Mouse (Mus musculus): ENCODE data around the gene Tpst1.

The Tpst1 gene

GRCm38 (mm10) chr5:130089626-130090393 is 16.7 kb downstream of the Tpst1 start:
- DNase-seq, result no peak

- DNase-seq, result no peak
Measured at GRCm38 (mm10) chr5:130096754-130097153, 23.6 kb downstream of the Tpst1 start.

GRCm38 (mm10) chr5:130097837-130098236 is 24.7 kb downstream of the Tpst1 start:
- no peak for DNase-seq

GRCm38 (mm10) chr5:130101724-130102123 is 28.6 kb downstream of the Tpst1 start:
- no peak for DNase-seq

GRCm38 (mm10) chr5:130109348-130109747 is 36.2 kb downstream of the Tpst1 start:
- no peak for DNase-seq

- no peak for DNase-seq
Measured at GRCm38 (mm10) chr5:130110632-130111464, 37.7 kb downstream of the Tpst1 start.

- DNase-seq, result no peak
Measured at GRCm38 (mm10) chr5:130112653-130113052, 39.5 kb downstream of the Tpst1 start.

- no peak for DNase-seq
Measured at GRCm38 (mm10) chr5:130116116-130116515, 43.0 kb downstream of the Tpst1 start.

- no peak for DNase-seq
Measured at GRCm38 (mm10) chr5:130116857-130117256, 43.7 kb downstream of the Tpst1 start.

GRCm38 (mm10) chr5:130117932-130118331 is 44.8 kb downstream of the Tpst1 start:
- DNase-seq, result no peak

- DNase-seq, result no peak
Measured at GRCm38 (mm10) chr5:130119236-130119635, 46.1 kb downstream of the Tpst1 start.

GRCm38 (mm10) chr5:130120070-130120736 is 47.1 kb downstream of the Tpst1 start:
- no peak for DNase-seq

GRCm38 (mm10) chr5:130120904-130121303 is 47.8 kb downstream of the Tpst1 start:
- DNase-seq, result no peak

GRCm38 (mm10) chr5:130122355-130122754 is 49.2 kb downstream of the Tpst1 start:
- no peak for DNase-seq

GRCm38 (mm10) chr5:130124271-130124670 is 51.1 kb downstream of the Tpst1 start:
- no peak for DNase-seq

- DNase-seq, result no peak
Measured at GRCm38 (mm10) chr5:130128686-130129523, 55.8 kb downstream of the Tpst1 start.

GRCm38 (mm10) chr5:130129524-130129793 is 56.3 kb downstream of the Tpst1 start:
- no peak for DNase-seq

- DNase-seq, result no peak
Measured at GRCm38 (mm10) chr5:130136597-130136996, 63.5 kb downstream of the Tpst1 start.

GRCm38 (mm10) chr5:130139393-130139792 is 66.3 kb downstream of the Tpst1 start:
- DNase-seq, result peak; percentile 61

GRCm38 (mm10) chr5:130141138-130141537 is 68.0 kb downstream of the Tpst1 start:
- no peak for DNase-seq

- no peak for DNase-seq
Measured at GRCm38 (mm10) chr5:130142041-130142440, 68.9 kb downstream of the Tpst1 start.

GRCm38 (mm10) chr5:130143101-130143500 is 70.0 kb downstream of the Tpst1 start:
- no peak for DNase-seq

- peak; percentile 89 for DNase-seq
Measured at GRCm38 (mm10) chr5:130143977-130144333, 70.8 kb downstream of the Tpst1 start.
